Mouse (Mus musculus) CD4-positive, CD25-positive, alpha-beta regulatory T cell, adult 4 months (primary cell): ENCODE data around the gene St6galnac5. TPM values are rescaled to one million over a fixed set of nuclear protein-coding genes. Genes with fewer than 3 reads are reported as not detected.
A peak's percentile ranks its signal among the peaks of the same experiment; 100 is the strongest.
"Not testable (repeated sequence)": the region's sequence is repeated elsewhere in the genome, so short reads cannot be mapped to it uniquely, and the experiment has no call there.

ENCODE experiments used
- ATAC-seq: one replicate; pipeline ENCODE4 v1.8.0; 2017
- polyA plus RNA-seq, 2 experiments: library from polyadenylated mRNA; unstranded; fragments of 100-300 nt; shearing (Covaris generic); gene quantifications; one replicate each; pipeline ENCODE4 v1.2.1; 2017

St6galnac5 gene
- polyA plus RNA-seq, 2 experiments from 2014 or later, result not detected

- not testable (repeated sequence) for ATAC-seq
These were observed 197.7 kb downstream of the St6galnac5 start for GRCm38 (mm10) chr3:152784353-152784752.

DNA sequence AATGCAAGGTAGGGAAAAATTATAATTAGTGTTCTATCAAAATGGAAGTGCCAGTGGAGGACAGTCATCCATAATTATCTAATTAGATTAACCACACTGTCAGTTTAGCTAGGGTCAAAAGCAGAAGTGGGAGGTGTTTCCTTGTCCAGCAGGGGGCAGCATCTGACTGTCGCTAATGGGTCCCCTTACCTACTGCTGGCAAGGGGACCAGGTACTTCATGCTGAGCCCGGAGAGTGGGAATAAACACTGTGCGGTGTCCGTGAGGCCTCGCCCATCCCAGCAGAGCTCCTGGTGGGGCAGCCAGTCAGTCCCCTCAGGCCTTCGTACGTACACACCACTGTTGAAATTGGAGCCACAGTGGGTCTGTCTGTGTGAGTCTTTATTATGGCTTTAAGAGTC lies 198.3 kb downstream of the St6galnac5 start:
- ATAC-seq, result peak; percentile 82

- no peak for ATAC-seq
These were observed 202.2 kb downstream of the St6galnac5 start for GRCm38 (mm10) chr3:152779819-152780218.

- ATAC-seq, result no peak
These were observed 205.0 kb downstream of the St6galnac5 start for GRCm38 (mm10) chr3:152776872-152777540.

DNA sequence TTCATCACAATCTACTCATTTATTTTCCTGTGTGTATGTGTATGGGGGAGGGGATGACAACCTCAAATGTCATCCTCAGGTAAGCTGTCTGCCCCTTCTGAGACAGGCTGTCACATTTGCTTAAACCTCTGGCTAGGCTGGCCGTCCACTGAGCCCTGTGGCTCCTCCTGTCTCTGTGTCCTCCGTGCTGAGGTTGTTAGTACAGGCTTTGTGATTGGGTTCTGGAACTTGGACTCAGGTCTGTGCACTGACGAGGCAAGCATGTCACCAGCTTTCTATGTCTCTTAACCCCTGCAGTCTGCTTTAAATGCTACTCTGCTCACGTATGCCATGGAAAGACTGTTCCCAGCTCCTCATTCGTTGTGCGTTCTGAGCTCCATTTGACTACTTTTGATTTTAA lies 205.7 kb downstream of the St6galnac5 start:
- ATAC-seq, result no peak

DNA sequence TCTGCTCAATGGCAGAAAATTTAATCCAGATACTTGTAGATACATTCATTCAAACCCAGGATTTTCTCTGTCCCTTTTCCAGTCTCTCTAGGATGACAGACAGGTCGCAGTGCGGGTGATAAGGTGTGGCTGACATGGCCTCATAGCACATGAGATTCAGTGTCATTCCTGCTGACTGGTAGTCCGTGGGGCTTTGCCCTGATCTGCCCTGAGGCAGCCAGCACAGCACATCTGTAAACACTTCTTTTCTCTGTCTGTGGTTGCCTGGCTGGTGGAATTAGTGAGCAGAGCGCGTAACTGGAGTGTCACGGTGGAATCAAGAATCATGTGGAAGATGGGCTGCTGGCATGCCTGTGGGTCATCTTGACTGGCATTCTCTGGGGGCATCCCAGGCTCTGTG lies 212.0 kb downstream of the St6galnac5 start:
- ATAC-seq, result no peak

GRCm38 (mm10) chr3:152767485-152767884 lies 214.6 kb downstream of the St6galnac5 start:
- no peak for ATAC-seq
